Mouse (Mus musculus) megakaryocyte, adult 5-6 weeks (primary cell): ENCODE measurements at regions not wholly inside any gene's neighbourhood (a gene's known extent, or its start where the extent isn't known, plus 50 kb on each side); places are given as distances from the start of the nearest gene placed in this dataset.
A peak's percentile ranks its signal among the peaks of the same experiment; 100 is the strongest.

ENCODE experiments used
- ATAC-seq: 2 replicates; pipeline ENCODE4 v1.8.0; 2016; ENCODE audit warnings: mild to moderate bottlenecking, inconsistent platforms; ENCODE audit not compliant: poor library complexity, severe bottlenecking

DNA sequence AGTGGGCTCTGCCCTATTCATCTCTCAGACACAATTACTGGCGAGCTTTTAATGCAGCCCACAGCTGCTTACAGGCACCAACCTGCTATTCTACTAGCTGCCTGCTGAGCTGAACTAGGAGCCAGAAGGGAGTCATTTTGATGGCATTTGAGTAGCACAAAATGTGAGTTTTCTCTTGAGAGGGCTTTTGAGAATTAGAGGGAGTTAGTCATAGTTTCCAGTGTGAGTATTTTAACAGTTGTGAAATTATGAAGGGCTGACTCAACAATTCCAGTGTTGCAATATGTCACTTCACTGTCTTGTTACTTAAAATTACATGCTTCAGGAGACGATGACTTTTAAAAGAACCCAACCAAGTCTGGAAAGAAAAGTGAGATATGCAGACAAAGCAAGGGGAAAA lies 54.4 kb upstream of the Ly86 start:
- peak; percentile 83 for ATAC-seq

DNA sequence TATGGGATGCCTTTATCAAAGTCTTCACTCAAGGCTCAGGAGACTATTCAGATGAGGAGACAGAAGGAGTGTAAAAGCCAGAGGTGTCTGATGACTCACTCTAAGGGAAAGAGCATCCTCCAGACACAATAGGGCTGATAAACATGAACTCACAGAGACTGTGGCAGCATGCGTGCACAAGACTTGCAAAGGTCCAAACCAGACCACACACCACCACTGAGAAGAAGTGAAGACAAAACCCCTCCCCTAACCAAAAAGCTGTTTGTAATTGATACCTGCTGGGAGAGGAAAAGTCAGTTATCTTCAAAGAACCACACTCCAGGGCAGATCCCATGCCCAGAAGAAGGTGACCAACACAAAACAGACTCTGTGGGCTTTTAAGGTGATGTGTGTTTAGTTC lies 56.0 kb upstream of the Ly86 start:
- ATAC-seq: no peak

DNA sequence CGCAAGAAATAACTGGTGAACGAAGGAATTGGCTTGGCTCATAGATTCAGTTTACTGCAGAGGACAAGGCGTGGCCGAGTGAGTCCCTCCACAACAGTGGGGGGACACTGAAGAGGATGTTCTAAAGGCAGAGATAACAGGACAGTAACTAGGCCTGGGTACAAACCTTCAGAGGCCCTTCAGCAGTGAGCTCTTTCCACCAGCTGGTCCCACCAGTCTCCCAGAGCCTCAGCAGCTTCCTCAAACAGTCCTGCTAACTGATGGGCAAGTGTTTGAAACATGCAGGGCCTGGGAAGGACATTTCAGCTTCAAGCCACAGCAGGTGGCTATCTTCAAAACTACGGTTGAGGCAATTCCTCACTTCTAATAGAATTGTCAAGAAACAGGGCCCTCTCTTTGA lies 62.5 kb upstream of the Ly86 start:
- ATAC-seq: no peak

DNA sequence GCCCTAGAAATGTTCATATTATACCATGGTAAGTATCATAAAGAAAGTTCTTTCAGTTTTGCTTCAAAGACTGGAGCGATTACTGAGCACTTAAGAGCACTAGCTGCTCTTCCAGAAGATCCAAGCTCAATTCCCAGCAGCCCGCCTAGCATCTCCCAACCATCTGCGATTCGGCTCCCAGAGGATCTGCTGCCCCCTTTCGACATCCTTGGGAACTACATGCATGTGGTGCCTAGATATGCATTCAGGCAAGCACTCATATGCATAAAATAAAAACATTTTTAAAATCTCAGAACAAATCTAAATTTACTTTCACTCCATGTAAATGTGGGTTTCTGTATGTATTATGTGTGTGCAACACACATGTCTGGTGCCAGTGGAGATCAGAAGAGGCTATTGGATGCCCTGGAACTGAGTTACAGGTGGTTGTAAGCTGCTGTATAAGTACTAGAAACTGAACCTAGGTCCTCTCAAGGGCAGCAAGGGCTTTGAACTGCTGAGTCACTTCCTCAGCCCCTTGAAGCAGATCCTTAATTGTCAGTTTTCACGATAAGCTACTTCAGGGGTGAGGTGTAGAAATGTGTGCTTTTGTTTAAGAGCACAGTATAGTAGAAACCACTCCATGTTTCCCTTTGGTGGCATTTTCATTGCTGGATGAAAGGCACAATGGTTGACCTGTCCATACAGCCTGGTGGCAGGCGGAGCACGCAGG lies 65.8 kb upstream of the Ly86 start:
- ATAC-seq: no peak

DNA sequence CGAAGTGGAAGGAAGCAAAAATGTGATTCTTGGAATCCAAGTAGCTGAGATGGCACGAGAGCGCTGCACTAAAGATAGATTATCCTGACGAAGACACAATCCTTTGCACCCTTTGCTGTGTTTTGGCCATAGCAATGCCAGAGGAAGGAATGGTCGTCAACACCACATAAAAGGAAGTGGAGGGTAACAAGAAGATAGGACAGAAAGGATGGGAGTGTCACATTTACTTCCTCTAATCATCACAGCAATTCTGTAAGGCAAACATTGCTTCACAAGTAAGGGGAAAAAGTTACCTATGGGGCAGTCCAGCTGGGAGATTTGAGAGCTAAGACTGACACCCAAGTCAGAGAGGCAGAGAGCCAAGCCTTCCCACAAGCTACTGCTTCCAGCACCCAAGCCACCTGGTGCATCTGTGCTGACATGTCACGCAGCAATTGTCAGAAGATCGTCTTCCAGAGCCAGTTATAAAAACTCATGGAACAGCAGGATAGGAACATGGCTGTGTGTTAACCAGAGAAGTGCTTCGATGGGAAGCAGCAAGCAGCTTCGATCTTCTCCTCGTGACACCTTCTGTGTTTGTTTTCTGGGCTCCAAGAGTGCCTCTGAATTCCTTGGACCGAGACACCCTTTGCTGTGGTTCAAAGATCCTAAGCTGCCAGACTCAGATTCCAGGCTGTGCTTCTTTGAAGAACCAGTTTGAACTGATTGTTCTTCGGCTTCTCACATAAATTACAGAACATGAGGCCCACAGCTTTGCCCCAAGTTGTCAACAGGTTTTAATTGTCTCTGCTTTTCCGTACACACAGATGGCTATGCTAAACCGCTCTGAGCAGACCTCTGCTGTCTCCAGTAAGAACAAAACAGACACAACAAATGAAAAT lies 95.2 kb upstream of the Ly86 start:
- ATAC-seq: peak; percentile 90

DNA sequence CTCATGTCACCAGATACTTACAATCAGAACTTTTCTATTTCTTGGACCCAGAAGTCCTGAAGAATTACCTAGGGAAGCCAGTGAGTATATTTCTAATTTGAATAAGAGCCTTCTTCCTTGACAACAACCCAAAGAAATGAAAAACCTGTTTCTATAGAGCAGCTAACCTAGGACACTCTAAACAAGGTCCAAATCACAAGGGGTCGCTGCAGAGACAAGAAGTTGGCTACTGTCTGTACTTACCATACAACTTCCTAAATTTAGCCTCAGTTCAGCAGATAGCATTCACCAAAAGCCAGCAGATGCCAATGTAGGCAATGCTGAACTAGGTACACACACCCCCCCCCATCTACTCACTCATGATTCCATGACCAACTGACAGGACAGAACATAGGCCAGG lies 96.3 kb upstream of the Ly86 start:
- ATAC-seq: no peak

DNA sequence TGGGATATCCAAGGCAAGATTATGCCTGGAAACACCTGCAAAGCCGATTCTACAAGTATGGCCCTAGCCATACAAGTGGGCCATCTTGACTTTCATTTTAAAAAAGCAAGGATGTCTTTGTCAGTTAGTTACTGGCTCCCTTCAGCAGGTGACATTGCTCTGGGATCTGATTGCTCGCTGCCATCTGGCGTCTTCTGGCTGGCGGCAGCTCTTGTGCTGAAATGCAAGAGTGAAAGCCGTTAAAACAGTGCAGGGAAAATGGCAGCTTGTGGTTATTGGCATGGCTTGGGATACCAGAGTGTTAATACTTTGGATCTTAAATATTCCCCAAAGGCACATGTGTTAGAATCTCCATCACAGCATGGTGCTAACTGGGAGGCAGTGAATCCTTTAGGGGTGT lies 105.0 kb upstream of the Ly86 start:
- no peak for ATAC-seq

DNA sequence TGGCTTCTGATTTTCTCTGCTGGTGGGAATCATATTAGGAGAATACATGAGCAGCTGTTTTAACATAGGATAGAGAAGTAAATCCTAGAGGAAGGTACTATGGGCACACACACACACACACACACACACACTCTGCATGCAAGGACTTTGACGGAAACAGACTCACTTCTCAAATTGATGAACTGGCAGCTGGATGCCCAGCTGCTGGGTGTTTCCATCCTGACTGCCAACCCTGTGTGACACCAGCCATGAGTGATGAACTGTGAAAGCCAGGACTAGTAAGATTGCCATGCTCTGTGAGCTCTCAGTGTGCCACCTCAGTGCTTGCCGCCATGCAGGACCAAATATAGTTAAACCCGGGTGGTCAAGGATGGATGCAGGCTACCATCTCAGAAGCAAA lies 107.7 kb upstream of the Ly86 start:
- no peak for ATAC-seq

DNA sequence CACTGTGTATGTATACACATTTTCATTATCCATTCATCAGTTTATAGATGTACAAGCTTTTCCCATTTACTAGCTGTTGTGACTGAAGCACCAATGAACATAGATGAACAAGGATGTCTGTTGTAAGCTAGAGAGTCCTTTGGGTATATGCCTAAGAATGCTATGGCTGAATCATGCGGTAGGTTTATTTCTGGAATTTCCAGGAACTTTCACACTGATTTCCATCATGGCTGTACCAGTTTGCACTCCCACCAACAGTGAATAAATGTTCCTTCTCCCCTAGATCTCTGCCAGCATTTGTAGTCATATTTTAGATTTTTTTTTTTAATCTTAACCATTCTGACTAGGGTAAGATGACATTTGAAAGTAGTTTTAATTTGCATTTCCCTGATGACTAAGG lies 119.2 kb upstream of the Ly86 start:
- ATAC-seq: no peak

DNA sequence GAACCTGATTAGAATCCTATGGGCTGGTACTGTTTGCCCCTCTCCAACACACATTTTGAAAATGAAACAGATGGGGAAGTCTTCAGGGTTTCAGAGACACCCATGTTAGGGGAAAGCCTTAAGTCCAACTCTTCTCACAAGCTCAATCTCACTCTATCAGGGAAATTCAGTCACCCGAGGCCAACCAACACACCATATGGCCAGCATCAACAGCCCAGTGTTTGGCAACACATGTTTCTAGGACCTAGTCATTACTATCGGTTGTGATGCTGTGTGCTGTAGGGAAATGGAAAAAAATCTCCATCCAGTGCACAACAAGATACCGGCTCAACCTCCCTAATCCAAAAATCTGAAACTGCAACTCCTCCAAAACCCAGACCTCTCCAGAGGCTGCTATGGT lies 124.6 kb upstream of the Ly86 start:
- ATAC-seq: no peak

DNA sequence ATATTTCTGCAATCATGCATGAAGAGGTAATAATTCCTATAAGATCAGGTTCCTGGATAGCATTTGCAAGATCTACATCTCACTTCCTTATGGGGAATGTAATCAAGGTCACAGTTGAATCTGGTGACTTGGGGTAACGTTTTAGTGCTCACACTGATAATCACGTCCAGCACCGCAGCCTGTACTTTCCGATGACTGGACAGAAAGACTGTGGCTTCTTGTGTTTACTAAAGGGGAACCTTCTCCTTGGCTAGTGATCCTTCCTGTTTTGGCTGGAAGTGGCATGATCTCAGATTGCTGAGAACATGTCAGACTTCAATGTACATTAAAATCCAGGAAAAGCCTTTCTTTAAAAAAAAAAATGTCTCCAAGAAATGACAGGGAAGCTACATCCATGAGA lies 126.4 kb upstream of the Ly86 start:
- peak; percentile 91 for ATAC-seq

DNA sequence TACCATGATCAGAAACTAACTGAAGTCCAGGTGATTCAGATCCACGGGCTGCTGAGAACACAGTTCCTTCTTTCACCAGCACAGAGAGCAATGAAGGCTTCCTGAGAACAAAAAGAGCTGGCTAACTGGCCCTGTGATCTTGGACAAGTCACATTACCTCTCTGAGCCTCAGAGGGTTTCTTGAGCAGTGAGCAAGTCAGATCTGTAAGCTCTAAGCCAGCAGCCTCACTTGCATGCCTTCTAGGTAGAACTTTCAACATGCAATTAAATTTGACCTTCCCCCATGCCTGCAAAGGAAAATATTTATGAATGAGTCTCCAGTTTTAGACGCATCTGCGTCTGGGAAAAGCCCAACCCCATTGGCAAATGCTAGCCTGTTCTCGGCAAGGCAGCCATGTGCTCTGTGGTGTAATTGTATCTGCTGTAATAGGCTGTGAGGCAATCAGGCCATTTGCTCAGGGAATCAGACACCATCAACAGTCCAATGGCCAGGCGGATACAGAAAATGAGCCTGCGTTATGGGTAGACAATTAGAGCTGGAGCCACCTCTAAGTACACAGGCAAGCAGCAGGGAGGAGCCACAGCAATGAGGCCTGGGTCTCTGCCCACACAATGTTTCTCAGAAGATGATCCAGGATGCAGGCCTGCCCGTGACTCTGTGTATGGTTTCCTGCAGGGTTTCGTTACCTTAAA lies 130.3 kb upstream of the Ly86 start:
- peak; percentile 53 for ATAC-seq

DNA sequence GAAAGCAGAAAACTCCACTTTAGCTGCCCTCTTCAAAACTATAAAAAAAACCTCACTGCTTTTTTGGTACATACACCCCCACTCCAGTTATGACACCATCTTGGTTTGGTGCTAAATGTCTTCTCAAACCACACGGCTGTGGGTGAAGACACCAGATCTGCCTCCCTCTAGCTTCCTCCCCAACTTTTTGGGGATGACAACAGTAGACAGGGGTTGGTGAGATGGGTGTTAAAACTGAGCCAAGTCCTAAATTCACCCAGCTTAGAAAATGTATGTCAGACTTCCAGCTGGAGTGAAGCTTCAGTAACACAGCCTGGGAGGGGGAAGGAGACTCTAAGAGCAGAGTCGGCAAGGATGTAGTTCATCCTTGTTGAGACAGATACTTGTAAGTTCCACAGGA lies 147.1 kb upstream of the F13a1 start:
- ATAC-seq: no peak

DNA sequence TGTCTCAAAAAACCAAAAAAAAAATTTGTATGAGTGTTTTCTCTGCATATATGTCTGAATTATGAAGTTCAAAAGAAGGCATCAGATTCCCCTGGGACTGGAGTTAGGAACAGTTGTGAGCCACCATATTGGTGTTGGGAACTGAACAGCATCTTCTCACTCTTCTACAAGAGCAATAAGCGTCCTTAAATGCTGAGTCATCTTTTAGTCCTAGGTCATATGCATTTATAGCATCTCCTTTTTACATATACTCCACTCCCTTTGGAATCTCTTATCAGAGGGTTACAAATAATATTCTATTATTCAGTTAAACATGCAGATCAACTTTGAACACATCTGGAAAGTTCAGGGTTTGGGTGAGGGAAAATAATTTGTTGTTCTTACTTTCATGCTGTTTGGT lies 145.8 kb upstream of the F13a1 start:
- no peak for ATAC-seq

DNA sequence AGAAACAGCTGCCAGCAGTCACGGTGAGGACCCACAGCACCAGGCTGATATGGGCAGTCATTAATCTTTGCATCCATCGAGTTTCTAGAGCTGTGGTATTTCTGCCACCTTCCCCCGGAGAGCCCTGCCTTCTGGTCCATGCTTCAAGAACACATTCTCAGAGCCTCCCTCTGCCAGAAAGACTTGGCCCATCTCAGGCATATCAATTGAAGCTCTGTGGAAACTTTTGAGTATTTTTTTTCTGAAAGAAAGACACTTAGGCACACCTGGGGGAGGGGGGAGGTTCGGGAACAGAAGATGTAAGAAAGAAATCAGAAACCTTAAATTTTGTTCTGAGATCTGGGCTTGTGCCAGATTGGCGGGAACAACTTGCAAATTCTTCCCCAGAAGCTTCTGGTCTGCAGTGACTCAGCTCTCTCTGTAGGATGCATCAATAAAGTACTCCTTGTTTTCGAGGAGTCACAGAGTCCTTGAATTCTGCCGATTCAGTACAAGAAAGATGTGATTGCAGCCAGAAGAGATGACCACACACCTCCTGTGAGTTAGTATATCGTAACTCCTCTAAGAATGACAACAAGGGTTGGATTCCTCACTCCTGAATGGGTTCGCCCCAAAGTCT lies 131.2 kb upstream of the F13a1 start:
- ATAC-seq: no peak

DNA sequence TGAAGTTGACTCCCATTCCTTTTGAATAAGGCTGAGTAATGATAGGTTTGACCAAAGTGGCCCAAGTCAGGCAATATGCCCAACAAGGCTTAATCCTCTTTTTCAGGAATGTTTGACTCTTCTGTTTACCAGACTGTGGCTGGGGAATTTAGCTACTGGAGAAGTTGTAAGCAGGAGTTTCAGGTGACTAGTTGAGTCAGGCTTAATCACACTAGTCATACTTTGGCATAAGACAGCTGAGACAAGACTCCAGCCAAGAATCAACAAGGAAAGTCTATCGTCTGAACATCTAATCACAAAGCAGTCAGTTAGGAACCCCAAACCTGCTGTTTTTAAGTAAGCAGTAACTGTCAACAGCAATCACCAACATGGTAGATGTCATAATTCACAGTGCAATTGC lies 126.5 kb upstream of the F13a1 start:
- ATAC-seq: no peak

DNA sequence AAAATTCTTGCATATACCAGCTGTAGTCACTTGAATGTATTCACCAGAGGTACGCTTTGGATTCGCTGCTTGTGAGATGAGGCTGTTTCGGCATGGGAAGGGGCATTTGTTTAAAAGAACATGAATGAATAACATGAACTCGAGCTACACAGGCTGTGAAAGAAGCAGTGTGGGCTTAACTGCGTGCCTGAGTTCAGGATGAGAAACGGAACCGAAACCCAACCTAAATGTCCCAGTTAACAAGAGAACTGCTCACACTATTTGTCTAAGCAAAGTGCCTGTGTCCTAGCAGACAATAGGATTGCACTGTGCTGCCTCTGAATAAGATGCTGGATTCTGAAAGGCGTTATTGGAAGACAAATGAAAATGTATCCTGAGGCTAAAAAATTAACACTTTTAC lies 126.0 kb upstream of the F13a1 start:
- ATAC-seq: no peak

DNA sequence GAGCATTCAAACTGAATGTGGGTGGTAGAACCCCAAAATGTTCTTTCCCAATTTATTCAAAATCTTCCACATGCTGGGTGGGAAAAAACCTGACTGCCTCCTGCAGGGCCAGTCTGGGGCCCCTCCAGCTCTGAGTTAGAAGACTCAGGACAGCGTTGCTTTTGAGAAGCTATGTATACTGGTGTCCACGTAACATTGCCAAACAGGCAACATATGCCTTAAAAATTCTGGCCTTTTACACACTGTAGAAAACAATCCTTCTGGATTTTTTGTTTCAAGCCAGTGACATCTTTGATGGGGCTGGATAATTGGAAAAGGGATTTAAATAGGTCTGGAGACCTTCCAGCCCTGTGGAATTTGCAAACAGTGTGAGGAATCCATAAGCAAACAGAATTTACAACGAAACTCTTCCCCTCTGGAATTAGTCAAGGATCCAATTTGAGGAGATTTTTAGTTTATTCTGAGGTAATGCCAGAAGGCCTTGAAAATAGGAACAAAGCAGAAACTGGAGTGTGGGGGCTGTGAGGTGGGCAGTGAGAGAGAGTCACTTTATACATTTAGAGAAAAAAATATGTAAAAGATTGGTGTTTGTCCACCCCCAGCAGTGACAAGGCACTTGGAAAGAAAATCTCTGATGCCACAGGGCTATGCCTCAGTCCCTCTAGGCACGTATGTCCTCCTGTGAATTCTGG lies 108.9 kb upstream of the F13a1 start:
- ATAC-seq: no peak

DNA sequence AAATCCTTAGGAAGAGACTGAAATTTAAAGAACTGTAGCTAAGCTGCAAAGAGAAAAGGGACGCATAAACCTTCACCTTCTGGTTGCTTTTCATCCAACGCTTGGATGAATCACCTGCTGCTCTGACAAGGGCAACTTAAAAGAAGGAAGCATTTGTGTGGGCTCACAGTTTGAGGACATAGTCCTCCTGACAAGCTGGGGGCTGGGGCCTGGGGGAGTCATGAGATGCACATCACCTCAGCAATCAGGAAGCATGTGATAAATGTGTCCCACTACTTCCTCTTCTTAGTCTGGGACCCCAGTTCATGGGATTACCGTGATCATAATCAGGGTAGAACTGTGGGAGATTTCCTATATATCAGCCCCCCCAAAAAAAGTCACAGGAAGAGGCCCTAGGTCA lies 107.8 kb upstream of the F13a1 start:
- 0 out of 2 replicates have a peak, but pooled peaks have one; percentile 21 for ATAC-seq

DNA sequence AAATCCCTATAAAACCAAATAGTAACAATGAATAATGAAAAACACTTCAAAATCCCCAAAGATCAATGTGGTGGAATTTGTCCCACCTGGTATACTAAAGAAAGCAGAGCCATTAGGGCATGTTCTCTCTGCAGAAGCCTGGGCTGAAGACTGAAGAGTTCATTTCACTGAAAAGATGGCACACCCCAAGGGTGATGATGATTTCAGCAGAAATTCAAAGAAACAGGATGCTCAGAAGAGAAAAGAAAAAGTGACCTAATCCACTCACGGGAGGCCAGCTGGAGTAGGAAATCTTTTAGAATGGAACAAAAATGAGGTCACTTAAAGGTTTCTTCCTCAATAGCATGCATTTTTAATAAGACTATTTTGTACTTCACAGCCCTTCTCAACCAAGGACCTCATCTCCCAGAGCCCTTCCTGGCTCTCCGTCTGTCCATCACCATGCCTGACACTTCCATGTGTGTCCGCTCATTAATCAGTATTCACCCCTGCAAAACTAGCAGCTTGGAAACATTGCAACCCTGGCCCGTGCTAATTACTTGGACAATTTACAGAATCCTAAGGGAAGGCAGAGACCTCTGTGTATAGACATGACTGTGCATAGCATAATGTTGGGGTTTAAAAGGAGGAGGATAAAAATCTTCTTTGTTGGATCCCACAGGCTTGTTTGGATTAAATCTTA lies 101.9 kb upstream of the F13a1 start:
- ATAC-seq: no peak
